In the genomic region with DNA sequence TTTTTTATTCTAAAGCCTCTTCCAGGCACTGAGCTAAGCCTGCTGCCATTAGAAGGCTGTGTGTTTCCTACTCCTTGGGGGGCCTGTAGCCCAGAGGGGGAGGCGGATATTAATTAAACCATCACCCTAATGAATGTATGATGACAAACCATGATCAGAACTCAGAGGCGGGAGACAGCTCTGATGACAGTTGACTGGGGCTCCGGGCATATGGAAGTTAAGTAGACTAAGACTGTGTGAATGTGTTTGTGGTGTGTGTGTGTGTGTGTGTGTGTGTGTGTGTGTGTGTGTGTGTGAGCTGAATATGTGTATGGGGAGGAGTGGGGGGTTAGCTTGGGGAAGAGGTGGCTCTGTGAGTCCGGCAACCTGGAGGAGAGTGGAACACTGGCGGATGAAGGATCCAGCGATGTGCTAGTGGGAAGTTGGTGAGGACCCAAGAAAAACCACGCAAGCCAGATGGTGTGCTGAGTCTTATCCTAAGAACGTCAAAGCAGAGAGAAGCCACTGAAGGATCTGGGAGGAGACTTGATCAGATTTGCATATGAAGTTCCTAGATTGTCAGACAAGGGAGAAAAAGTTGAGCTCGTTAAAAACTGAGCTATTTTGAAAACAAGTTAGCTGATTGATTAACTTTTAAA, we compare ENCODE assay signal across 9 mouse cellular contexts.
A peak's percentile ranks its signal among the peaks of the same experiment; 100 is the strongest.
DNase-seq lines count a peak whose midpoint lies in the region; ATAC-seq and TF ChIP-seq lines count a peak whose summit lies in the region.
"Had no signal": no experiment of that assay in that cellular context is flagged by ENCODE, and none has a peak within 500 bp of the region (broad histone marks: within the 10 kb centered on the region; RNA-seq: fewer than 3 reads in every experiment).

No protein-coding gene starts in this region.

- TF ChIP-seq CTCF in hindbrain, postnatal 0 days (IDR thresholded peaks at IDR 0.05; ENCODE audit: low read depth) = no peak
- TF ChIP-seq CTCF in forebrain, postnatal 0 days (IDR thresholded peaks at IDR 0.05; ENCODE audit: low read depth) = no peak

- H3K36me3 ChIP-seq in hindbrain, postnatal 0 days (ENCODE audit: insufficient read depth, low read length) = no peaks in the 10 kb centered on the region
- H3K36me3 ChIP-seq in hindbrain, embryonic 14.5 days (replicated peaks; ENCODE audit: control insufficient read depth, insufficient read depth) = no peaks in the 10 kb centered on the region
- H3K36me3 ChIP-seq in forebrain, postnatal 0 days (ENCODE audit: insufficient read depth) = no peaks in the 10 kb centered on the region
- H3K36me3 ChIP-seq: limb, embryonic 10.5 days had no signal

- H3K27me3 ChIP-seq in hindbrain, postnatal 0 days (ENCODE audit: insufficient read depth, low read length) = no peaks in the 10 kb centered on the region
- no peaks in the 10 kb centered on the region for H3K27me3 ChIP-seq in hindbrain, embryonic 14.5 days (ENCODE audit: control insufficient read depth, insufficient read depth, low read length)
- no peaks in the 10 kb centered on the region for H3K27me3 ChIP-seq in forebrain, postnatal 0 days (ENCODE audit: insufficient read depth, low read length)

- no peaks in the 10 kb centered on the region for H3K4me1 ChIP-seq in hindbrain, postnatal 0 days (ENCODE audit: insufficient read depth, low read length)
- no peaks in the 10 kb centered on the region for H3K4me1 ChIP-seq in hindbrain, embryonic 14.5 days (replicated peaks; ENCODE audit: control insufficient read depth, insufficient read depth, low read length)
- H3K4me1 ChIP-seq in forebrain, postnatal 0 days (ENCODE audit: insufficient read depth) = 0 out of 2 replicates have a peak, but pooled peaks cover 14% of the 10 kb centered on the region
- H3K4me1 ChIP-seq: limb, embryonic 10.5 days had no signal

- WGBS in hindbrain, postnatal 0 days = 47% methylated on average over 9 of the region's 9 CpGs
- WGBS in hindbrain, embryonic 14.5 days = 64% methylated on average over 9 of the region's 9 CpGs
- WGBS in forebrain, postnatal 0 days = 46% methylated on average over 9 of the region's 9 CpGs

- H3K9me3 ChIP-seq in hindbrain, postnatal 0 days (ENCODE audit: low read length) = no peaks in the 10 kb centered on the region
- no peaks in the 10 kb centered on the region for H3K9me3 ChIP-seq in hindbrain, embryonic 14.5 days (ENCODE audit: control insufficient read depth, low read length)
- H3K9me3 ChIP-seq in forebrain, postnatal 0 days (ENCODE audit: low read length) = no peaks in the 10 kb centered on the region
- H3K9me3 ChIP-seq: limb, embryonic 10.5 days had no signal

- no peak for ATAC-seq in hindbrain, postnatal 0 days
- no peak for ATAC-seq in hindbrain, embryonic 14.5 days (ENCODE audit: low FRiP score)
- ATAC-seq in forebrain, postnatal 0 days = peak; percentile 76
- no peak for ATAC-seq in megakaryocyte, adult 5-6 weeks (ENCODE audit: poor library complexity, severe bottlenecking)

- H3K9ac ChIP-seq in hindbrain, postnatal 0 days (replicated peaks; ENCODE audit: low read length) = no peak overlapping the region
- H3K9ac ChIP-seq in hindbrain, embryonic 14.5 days = no peak overlapping the region
- H3K9ac ChIP-seq in forebrain, postnatal 0 days = no peak overlapping the region

- H3K27ac ChIP-seq in hindbrain, postnatal 0 days = no peak overlapping the region
- H3K27ac ChIP-seq in hindbrain, embryonic 14.5 days = no peak overlapping the region
- 0 out of 2 replicates have a peak overlapping the region, but pooled peaks have one; percentile 10 for H3K27ac ChIP-seq in forebrain, postnatal 0 days (ENCODE audit: low read depth, low read length)
- H3K27ac ChIP-seq: limb, embryonic 10.5 days had no signal

- no peak overlapping the region for H3K4me2 ChIP-seq in hindbrain, postnatal 0 days (ENCODE audit: low read depth, low read length)
- H3K4me2 ChIP-seq in hindbrain, embryonic 14.5 days (replicated peaks) = no peak overlapping the region
- H3K4me2 ChIP-seq in forebrain, postnatal 0 days (ENCODE audit: low read depth) = no peak overlapping the region

- H3K4me3 ChIP-seq in hindbrain, postnatal 0 days (ENCODE audit: low read length) = no peak overlapping the region
- H3K4me3 ChIP-seq in hindbrain, embryonic 14.5 days (replicated peaks; ENCODE audit: low read length) = no peak overlapping the region
- no peak overlapping the region for H3K4me3 ChIP-seq in forebrain, postnatal 0 days (ENCODE audit: low read depth, low read length)
- H3K4me3 ChIP-seq: limb, embryonic 10.5 days; myocyte had no signal

- DNase-seq in hindbrain, postnatal 0 days (ENCODE audit: low spot score) = peak; percentile 43
- DNase-seq in hindbrain, embryonic 14.5 days (ENCODE audit: low spot score) = no peak
- peak; percentile 75 for DNase-seq in forebrain, postnatal 0 days
- peak; percentile 29 to 55 for DNase-seq in layer of hippocampus, postnatal 36 days
- DNase-seq in right cerebral cortex, postnatal 10 days (ENCODE audit: low spot score in 2 of 2) = peak; percentile 82 to 87
- no peak for DNase-seq in urinary bladder, postnatal 36 days (ENCODE audit: low spot score in 2 of 2)

Comparison
In these comparisons a context has a peak if more than half of its experiments do, and no peak if none do; other contexts are left out.
1. DNase-seq: peak in hindbrain, postnatal 0 days (single experiment), forebrain, postnatal 0 days (single experiment), layer of hippocampus, postnatal 36 days (2 of 2) and right cerebral cortex, postnatal 10 days (2 of 2); none in hindbrain, embryonic 14.5 days (single experiment) and urinary bladder, postnatal 36 days (0 of 2).